Mouse (Mus musculus) lung, postnatal 4 days (tissue): ENCODE results near the gene Enpp3.
"Not testable (repeated sequence)": the region's sequence is repeated elsewhere in the genome, so short reads cannot be mapped to it uniquely, and the experiment has no call there.

Experiments
- DNase-seq, 2 experiments: peaks; one replicate each; pipeline ENCODE4 v3.0.0; 2021

Gene Enpp3

GRCm38 (mm10) chr10:24821990-24822676, 20.5 kb downstream of the Enpp3 start:
- DNase-seq, result no peak

- DNase-seq, result no peak
These were observed 23.1 kb downstream of the Enpp3 start for GRCm38 (mm10) chr10:24819526-24819925.

GRCm38 (mm10) chr10:24810639-24811038, 32.0 kb downstream of the Enpp3 start:
- no peak for DNase-seq

- no peak for DNase-seq
These were observed 35.9 kb downstream of the Enpp3 start for GRCm38 (mm10) chr10:24806756-24807155.

GRCm38 (mm10) chr10:24805876-24806275, 36.7 kb downstream of the Enpp3 start:
- no peak for DNase-seq

- no peak for DNase-seq
These were observed 37.5 kb downstream of the Enpp3 start for GRCm38 (mm10) chr10:24805173-24805572.

GRCm38 (mm10) chr10:24802742-24803244, 39.8 kb downstream of the Enpp3 start:
- DNase-seq, result not testable (repeated sequence)

GRCm38 (mm10) chr10:24801796-24802195, 40.8 kb downstream of the Enpp3 start:
- no peak for DNase-seq

- peak in 1 of 2 experiments; percentile 63 for DNase-seq
These were observed 45.4 kb downstream of the Enpp3 start for GRCm38 (mm10) chr10:24797246-24797645.

GRCm38 (mm10) chr10:24792756-24793155, 49.9 kb downstream of the Enpp3 start:
- no peak for DNase-seq

- DNase-seq, result peak; percentile 43 to 59
These were observed 52.7 kb downstream of the Enpp3 start for GRCm38 (mm10) chr10:24789747-24790545.

GRCm38 (mm10) chr10:24785345-24785744, 57.3 kb downstream of the Enpp3 start:
- DNase-seq, result no peak

- DNase-seq, result no peak
These were observed 57.9 kb downstream of the Enpp3 start for GRCm38 (mm10) chr10:24784624-24785276.

GRCm38 (mm10) chr10:24783946-24784345, 58.7 kb downstream of the Enpp3 start:
- DNase-seq, result no peak

GRCm38 (mm10) chr10:24778643-24779020, 64.0 kb downstream of the Enpp3 start:
- DNase-seq, result peak in 1 of 2 experiments; percentile 22

GRCm38 (mm10) chr10:24777916-24778642, 64.5 kb downstream of the Enpp3 start:
- DNase-seq, result peak in 1 of 2 experiments; percentile 16

GRCm38 (mm10) chr10:24769496-24769895, 73.1 kb downstream of the Enpp3 start:
- DNase-seq, result no peak

GRCm38 (mm10) chr10:24767695-24768094, 74.9 kb downstream of the Enpp3 start:
- no peak for DNase-seq

- DNase-seq, result no peak
These were observed 76.6 kb downstream of the Enpp3 start for GRCm38 (mm10) chr10:24766061-24766460.

- DNase-seq, result no peak
These were observed 77.4 kb downstream of the Enpp3 start for GRCm38 (mm10) chr10:24765151-24765755.

GRCm38 (mm10) chr10:24764640-24765039, 78.0 kb downstream of the Enpp3 start:
- DNase-seq, result no peak

GRCm38 (mm10) chr10:24763257-24763656, 79.4 kb downstream of the Enpp3 start:
- no peak for DNase-seq
